Mouse (Mus musculus) mouse embryonic stem cell (cell line): ENCODE results near the gene Ppara.

Source experiments
- in situ Hi-C, 2 experiments: fragments of 300-500 bp; cut with MboI; formaldehyde crosslinking; loops; 1 replicate in 1 of 2; 3 replicates in 1 of 2; pipeline ENCODE4 v1.14.3; 2019 to 2020; ENCODE audit warnings: low sequenced_read_pairs in 2 of 2, low pct_unique_long_range_greater_than_20kb in 1 of 2, mixed read lengths in 1 of 2; ENCODE audit not compliant: unreplicated experiment in 1 of 2

The Ppara gene

DNA sequence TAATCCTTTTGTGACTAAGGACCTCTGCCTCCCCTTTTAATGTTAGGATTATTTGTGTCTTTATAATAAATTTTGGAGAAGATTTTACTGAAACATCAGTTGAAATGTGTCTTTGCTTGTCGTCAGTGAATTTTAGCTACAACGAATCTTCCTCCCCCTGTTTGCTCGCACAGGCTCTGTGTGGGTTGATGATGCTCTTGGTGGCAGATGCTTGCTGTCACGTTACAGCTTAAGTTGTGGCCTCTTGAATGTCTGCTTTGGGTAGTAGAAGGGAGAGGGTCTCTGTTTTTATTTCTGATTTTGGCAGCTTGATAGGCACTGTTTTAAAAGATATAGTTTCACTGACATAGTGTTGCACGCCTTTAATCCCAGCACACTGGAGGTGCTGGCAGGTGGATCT lies 4.2 kb downstream of the Ppara start:
- in situ Hi-C loops, result no loop called here

DNA sequence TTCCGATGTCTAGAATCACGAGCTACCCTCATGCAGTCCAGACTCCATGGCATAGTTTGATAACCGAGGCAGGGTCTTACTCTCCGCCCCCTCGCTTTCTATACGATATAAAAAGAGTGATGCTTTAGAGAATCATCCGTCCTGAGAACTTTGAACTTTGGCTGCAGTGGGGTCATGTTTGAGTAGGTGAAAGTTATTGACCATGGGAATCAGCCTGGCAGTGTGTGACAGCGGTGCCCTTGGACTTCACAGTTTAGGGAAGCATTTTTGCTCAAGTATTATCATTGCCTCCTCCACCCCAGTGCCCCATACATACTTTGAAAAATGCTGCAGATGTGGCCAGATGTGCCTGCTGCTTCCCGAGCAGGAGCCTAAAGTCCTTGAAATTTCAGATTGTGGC lies 7.8 kb downstream of the Ppara start:
- in situ Hi-C loops, result no loop called here

DNA sequence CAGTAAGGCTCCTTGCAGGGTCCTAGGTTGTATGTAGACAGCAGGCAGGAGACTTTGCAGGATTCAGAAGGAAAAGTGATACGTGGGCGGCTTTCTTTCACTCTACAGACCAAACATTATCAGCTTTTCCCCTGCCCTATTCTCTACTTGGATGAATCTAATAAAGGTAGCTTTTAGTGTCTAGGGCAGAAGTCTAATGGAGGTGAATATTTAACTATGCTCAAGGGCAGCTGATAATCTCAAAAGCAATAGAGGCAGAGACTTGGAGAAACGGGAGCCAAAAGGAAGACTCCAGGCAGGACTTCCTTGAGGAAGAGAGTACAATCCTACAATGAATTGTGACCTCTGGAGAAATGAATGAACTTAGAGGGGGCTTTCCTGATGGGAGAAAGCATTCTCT lies 9.2 kb downstream of the Ppara start:
- in situ Hi-C loops, result no loop called here

DNA sequence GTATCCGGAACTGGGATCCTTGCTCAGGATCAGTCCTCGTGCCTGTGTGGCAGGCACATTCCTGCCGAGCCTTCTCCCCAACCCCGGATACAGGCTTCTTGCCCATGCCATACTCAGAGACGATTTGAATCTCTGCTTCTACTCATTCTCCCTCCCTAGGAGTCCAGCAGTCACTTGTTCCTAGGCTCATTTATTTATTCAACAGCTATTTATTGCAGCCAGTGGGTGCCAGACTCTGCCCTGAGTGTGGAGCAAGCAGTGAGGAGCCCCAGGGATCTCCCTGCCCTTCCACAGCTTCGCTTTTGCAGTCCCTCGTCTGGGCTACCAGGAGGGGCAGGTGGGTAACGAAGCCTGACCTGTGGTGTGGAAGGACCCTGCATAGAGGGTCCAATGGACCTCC lies 11.4 kb downstream of the Ppara start:
- in situ Hi-C loops, result no loop called here

DNA sequence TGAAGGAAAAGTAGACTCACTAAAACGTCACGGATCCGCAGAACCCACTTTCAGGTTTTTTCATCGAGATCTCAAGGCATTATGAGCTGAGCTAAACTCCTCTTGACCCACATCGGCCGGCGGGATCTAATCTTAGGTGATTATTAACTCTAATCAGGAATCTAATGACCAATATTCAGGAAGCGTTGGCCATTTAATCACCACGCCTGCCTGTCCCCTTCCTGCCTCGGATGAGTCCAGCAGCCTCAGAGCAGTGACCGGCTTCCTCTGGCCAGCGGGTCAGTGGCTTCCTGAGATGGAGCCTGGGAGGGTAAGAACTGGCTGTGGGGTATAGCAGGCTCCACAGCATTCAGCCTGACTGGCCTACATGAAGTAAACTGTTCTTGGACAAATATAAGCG lies 11.9 kb downstream of the Ppara start:
- in situ Hi-C loops, result no loop called here

DNA sequence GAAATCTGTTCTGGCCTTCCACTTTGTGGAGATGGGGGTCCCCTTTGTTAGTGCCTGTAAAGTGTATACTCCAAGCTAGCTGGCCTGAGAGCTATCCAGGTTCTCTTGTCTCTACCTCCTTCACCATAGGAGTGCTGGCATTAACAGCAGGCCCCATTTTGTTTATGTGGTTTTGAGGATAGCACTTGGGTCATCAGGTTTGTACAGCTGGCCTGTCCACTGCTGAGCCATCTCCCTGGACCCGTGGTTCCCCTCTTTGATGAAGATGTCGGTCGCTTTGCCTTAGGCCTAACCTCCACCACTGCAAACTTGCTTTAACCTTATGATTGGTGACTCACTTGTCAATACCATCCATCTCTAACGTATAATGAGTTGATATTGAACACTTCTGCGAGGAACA lies 13.2 kb downstream of the Ppara start:
- in situ Hi-C loops, result no loop called here

DNA sequence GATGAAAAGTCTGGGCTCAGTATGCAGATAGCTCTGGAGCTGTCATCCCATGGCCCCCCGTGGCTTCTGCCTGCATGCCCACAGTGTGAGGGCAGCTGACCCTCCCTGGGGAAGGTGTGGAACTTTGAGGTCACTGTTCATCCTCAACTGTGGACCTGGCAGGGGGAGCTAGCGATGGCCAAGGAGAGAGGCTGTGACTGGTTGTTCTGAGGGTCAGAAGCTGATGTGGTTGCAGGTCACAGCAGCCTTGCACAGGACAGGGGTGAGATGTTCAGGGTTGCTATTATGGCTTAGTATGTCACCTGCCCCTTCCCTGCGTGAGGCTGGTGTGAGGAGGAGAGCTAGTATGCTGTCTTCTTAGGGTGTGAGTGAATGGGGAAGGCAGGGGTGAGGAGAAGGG lies 13.7 kb downstream of the Ppara start:
- in situ Hi-C loops, result no loop called here

DNA sequence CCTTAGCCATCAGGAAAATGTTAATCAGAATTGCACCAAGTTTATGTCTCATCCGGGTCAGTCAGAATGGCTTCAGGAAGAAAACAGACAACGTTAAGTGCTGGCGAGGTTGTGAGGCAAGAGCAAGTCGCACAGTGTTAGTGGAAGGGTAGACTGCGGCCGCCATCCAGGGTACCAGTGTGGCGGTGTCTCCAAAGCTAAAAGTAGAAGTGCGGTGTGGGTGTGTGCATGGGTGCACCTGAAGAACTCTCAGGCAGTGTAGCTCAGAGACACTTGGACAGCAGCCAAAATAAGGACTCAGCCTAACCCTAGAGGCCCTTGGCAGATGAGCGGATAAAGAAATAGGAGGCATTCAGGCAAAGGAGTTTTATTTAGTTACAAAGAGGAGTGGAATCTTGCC lies 14.4 kb downstream of the Ppara start:
- in situ Hi-C loops, result no loop called here

DNA sequence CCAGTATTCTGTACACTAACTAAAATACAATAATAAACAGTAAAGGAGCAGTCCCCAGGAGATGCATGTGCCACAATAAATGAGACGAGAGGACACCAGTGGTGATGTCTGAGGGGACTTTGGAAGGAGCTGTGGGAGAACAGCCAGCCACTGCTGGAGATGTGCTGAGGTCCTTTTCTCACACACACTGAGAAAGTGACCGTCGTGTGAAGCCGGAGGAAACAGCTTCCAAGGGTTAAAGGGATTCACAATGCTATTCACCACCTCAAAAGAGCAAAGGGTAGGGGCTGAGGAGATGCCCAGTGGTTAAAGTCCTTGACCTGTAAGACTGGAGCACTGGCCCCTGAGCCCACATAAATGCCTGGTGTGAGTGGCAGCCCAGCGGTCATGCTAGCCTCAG lies 15.3 kb downstream of the Ppara start:
- in situ Hi-C loops, result no loop called here

DNA sequence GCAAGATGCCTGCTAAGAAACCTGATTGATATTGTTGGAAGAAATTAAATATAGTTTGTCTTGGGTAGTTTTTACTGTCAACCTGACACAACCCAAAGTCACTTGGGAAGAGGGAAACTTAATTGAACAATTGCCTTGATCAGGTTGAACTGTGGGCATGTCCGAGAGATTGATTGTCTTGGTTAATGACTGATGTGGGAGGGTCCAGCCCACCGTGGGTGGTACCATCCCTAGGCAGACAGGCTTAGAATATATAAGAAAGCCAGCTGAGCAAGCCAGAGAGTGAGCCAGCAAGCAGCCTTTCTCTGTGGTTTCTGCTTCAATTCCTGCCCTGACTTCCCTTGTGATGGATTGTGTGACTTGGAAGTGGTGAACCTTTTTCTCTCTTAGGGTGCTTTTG lies 17.9 kb downstream of the Ppara start:
- in situ Hi-C loops, result no loop called here

DNA sequence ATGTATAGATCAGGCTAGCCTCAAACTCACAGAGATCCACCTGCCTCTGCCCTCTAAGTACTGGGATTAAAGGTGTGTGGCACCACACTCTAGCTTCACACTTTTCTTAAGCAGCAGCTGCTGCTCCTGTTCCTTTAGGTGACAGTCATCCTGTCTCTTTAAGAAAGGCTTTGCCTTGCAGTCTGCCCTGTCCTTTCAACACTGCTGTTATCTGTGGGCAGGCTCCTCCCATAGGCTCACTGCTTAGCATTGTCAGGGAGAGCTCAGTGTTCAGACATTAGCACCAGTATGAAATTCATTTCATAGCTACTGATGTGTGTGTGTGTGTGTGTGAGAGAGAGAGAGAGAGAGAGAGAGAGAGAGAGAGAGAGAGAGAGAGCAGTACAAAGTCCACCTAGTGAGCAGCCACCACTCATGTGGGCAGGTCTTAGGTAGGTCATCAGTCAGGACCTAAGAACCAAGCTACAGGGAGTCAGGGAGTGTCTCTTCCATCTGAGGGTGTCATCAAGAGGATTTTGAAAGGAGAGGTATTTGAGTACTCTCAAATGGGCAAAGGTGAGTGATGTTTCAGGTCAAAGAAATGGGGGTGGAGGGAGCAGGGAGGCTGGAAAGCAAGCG lies 19.4 kb downstream of the Ppara start:
- in situ Hi-C loops, result no loop called here

DNA sequence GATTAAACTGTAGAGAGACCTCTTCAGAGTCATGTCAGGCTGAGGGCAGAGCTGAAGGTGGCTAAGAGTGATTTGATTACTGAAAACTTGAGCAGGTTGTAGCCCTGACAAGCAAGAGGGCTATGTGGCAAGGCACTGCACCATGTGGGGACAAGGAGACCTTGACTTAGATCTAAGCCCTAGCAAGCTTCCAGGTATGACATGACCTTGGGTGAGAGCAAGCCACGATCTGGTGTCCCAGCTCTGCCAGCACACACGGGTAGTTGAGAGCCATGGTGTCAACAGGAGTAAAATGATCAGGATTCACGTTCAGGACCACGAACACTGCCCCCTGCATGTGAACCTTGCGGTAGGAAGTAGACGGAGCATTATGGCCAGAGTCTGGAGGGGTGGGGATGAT lies 20.4 kb downstream of the Ppara start:
- in situ Hi-C loops, result no loop called here

DNA sequence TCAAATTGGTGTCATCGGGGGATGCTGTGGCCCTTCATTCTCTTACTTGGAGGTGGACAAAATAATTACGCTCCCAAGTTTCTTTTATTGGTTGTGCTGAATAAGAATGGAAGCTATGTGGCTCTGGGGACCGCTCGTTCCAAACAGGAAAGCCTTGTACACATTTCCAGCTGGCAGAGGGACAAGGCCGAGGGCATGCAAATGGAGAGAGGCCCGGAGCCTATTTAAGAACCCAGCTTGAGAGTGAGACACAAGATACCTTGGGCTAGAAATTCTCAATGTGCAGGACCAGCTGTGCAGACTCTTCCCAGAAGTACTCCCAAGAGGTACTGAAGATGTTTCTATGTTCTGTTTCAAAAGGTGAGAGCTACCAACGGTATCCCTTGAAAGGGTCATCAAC lies 21.8 kb downstream of the Ppara start:
- in situ Hi-C loops, result no loop called here

DNA sequence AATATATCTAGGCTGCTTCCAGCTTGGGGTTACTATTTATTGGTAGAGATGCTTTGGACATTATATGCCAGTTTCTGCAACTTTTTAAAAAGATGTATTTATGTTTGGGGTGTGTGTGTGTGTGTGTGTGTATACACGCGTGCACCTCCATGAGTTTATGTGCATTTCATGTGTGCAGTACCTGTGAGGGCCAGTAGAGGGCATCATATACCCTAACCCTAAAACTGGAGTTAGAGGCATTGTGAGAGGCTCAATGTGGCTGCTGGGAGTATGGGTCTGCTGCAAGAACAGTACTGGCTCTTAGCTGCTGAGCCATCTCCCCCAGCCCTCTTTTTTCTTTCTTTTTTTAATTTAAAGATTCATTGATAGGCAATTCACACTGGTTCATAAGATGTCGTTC lies 23.0 kb downstream of the Ppara start:
- in situ Hi-C loops, result no loop called here

DNA sequence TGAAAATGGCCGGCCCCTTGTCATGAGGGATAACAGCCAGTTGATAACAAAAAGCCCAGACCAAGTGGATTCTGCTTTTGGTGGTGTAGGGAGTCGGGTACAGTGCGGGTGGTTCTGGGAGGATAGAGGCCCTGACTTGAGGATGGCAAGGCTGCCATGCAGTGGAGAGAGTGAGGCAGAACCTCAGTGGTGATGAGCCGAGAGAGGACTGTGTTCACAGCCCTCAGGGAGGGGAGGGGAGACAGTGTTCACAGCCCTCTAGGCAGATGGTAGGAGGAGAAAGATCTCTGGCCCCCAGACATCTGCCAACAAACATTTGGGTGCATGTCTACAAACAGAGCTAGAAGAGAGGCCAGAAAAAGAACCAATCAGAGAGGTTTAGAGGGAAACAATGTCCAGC lies 28.0 kb downstream of the Ppara start:
- in situ Hi-C loops, result no loop called here

DNA sequence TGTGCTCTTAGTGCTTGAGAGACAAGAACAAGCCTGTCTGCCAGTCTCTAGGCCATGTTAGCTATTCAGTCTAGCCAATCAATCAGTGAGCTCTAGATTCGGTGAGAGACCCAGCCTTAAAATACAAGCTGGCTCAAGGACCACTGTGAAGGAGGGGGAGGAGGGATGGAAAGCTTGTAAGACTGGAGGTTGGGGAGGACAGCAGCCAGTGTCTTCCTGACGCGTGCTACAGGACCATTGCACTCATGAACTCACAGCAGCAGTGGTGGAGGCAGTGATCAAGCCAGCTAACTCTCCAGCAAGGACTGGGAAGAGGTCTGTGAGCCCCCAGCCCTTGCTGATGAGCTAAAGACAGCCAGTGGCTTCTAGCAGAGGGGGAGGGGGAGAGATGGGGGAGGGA lies 30.2 kb downstream of the Ppara start:
- in situ Hi-C loops, result no loop called here

DNA sequence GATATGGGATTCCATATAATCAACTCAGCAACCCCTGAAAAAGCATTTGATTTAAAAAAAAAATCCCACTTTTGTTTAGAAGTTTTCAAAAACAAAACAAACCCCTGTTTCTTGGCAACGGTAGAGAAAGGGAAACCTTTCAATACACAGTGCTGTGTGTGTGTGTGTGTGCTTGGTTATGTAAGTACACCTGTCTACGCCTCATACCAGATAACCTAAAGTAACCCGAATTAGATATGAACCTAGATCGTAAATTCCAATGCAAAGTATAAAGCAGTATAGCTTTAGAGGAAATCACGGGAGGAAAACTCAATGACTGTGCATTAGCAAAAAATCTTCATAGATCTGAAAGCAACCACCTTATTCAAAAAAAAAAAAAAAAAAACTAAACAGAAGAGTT lies 31.9 kb downstream of the Ppara start:
- in situ Hi-C loops, result no loop called here

DNA sequence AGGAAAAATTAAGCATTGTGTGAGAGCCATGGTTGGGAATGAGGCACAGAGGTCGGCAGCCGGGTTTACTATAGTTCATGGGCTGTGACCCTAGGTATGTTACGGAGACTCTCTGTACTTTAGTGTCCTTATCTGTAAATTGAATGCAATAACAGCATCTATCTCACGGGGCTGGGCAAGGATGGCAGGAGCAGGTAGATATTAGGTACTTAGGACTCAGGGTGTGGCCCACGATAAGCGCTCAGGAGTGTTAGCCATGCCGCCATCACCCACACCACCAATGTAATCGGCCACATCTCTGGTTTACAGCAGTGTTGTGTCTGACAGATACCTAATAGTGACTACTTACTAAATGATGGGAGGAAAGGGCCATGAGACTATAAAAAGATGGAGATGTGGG lies 34.2 kb downstream of the Ppara start:
- in situ Hi-C loops, result no loop called here

DNA sequence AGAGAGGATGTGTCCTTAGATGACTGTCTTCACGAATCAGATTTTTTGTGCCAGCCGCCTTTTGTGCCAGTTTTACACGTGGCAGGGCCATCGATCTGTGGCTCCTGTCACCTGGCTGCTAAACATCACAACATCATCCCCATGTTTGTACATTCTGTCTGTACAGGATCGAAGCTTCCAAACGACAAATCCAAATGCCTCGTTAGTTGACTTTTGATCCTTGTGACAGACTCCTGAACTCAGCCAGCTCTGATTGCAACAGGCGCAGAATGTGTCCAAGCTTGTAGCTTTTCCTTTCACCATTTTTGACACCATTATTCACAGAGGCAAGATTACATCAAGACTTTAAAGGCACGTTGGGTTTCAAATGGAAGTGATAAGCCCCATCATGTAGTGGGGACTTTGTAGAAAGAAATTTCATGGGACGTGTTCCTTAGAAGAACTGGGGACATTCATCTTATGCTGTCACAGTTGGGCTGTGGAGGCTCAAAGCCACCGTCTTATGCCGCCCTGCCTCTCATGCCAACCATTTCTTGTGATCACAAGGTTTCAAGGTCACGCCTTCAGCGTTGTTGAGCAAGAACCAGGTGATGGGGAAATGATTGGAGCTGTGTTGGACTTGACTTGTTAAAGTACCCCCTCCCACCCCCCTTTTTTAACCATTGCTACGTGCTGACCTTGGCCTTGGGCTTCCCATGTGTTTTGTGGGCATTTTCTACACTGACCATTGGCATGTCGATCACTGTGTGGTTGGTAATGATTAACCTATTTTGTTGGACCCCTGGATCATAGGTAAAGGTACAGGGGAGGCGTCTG lies 36.7 kb downstream of the Ppara start:
- in situ Hi-C loops, result no loop called here

DNA sequence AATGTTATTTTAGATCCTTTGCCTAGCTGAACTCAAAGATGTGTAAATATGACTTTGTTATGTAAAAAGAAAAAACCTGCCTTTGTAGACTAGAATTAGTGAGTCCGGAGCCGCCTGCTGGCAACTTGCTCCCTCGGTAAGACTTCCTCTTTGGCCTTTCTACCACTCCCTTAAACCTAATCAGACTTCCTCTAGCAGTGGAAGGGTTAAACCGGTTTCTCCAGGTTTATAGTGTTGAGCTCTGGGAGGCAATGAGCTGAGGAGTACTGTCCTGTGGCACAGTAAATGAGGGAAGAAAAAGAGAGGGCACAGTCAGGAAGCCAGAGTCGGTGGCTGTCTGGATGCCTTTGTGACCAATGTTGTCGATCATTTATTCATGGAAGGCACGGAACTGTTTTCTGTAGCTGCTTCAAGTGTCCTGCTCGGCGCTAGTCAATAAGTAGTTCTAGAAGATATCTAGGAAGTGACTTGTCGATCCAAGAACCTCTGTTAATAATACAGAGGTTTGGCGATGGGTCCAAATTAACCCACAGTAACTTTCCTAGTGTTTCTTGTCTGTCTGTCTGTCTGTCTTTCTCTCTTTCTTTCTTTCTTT lies 37.5 kb downstream of the Ppara start:
- in situ Hi-C loops, result no loop called here
